Mouse (Mus musculus) small intestine, adult 2 months (tissue): ENCODE data around the gene Map3k6.

Source experiments
- CTCF ChIP-seq: fragments of 200-500 bp; IDR thresholded peaks from 2 replicates; pipeline ENCODE4 v1.5.1; 2012; ENCODE audit warnings: low read depth, mild to moderate bottlenecking, control low read depth, inconsistent platforms, low read length, moderate library complexity, mixed read lengths; ENCODE audit not compliant: insufficient replicate concordance, insufficient read length; ENCODE audit errors: extremely low read depth
- POLR2A ChIP-seq: fragments of 200-500 bp; IDR thresholded peaks from 2 replicates; pipeline ENCODE4 v1.6.1; 2012; ENCODE audit warnings: low read depth, mild to moderate bottlenecking, control low read depth, inconsistent platforms, low read length, moderate library complexity

DNA sequence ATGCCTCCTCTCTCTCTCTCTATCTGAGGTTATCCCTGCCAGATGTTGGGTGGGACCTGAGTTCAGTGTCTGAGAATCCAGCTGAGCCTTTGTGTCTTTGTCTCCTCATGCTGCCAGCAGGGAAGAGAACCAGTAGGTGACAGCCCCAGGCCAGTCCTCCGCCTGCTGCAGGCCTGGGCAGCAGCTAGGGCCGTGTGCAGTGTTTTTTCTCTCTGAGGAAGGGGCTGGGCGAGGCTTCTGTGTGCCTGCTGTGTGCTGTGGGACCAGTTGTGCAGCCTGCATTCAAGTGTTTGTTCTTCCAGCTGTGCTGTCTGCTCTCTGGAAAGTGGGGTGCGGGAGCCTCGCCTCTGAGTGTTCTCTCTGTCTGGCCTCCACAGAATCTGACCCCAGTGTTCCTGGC lies 16.7 kb upstream of the Map3k6 start:
- TF ChIP-seq CTCF (no peak), POLR2A (no peak)
